Mouse (Mus musculus): ENCODE data around the gene Emp1. TPM values are rescaled to one million over a fixed set of nuclear protein-coding genes. Genes with fewer than 3 reads are reported as not detected.

The Emp1 gene
- total RNA-seq, 2 experiments from 2014 or later = 20.3 to 60.2 TPM

DNA sequence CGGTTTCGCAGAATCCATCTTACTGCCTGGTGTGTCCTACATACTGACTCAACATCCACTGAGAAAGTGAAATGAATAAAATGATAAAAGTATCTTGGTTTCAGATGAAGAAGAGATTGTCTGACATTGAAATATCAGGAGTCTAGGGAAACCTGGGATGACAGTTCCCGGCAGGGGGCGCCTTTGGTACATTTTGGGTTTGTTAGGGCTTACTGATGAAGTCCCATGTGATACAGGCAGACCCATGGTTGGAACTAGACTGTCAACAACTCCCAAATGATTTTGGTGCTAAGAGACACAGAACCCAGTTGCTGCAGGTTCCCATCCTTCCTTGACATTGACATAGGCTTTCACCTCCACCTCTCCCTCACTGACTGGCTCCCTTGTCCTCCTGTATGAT lies 34.7 kb downstream of the Emp1 start:
- TF ChIP-seq CTCF (IDR thresholded peaks at IDR 0.05) = no peak
- intact Hi-C loops (cut with DNase I) = no loop called here
- DNase-seq = no peak
- no peak overlapping the region for H3K27ac ChIP-seq
- H3K4me3 ChIP-seq = no peak overlapping the region

DNA sequence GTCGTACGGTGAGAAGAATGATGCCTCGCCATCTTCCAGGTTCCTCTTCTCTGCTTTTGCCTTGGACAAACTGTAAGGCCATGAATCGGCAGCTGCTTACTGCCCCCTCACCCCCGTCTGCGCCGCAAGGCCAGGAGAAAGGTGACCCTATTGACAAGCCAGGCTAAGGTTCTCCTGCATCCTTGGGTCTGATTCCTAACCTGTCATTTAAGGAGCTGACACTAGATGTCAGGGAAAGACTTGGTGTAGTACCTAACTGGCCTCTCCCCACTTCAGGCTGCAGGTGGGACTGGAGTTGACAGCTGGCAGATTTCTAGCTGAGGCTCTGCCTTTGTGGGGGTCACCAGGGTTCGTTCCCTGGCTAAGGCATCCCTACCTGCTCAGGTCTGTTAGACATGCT lies 35.4 kb downstream of the Emp1 start:
- Histone ChIP-seq H3K27ac (no peak overlapping the region), H3K4me3 (no peak overlapping the region)
- intact Hi-C loops (cut with DNase I) = no loop called here
- no peak for DNase-seq
- TF ChIP-seq CTCF (IDR thresholded peaks at IDR 0.05) = no peak

DNA sequence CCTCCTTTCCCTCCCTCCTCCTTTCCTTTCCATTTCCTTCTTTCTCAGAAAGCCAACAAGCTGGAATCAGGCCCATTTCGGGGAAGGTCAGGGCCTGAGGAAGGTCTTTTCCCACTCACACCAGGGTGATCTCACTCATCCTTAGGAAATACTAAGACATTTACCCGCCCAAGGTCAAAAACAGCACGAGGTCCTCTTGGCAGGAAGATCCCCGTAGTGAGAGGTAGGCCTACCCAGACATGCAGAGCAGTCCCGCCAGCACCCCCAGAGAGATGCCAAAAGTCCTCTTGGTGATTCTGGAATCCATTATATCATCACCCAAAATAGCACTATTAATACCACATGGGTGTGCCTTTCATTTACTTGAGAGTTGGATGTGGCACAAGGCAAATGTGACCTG lies 36.5 kb downstream of the Emp1 start:
- no peak for TF ChIP-seq CTCF (IDR thresholded peaks at IDR 0.05)
- intact Hi-C loops (cut with DNase I) = no loop called here
- H3K4me3 ChIP-seq = no peak overlapping the region
- H3K27ac ChIP-seq = peak overlapping the region; percentile 66
- peak; percentile 83 for DNase-seq

DNA sequence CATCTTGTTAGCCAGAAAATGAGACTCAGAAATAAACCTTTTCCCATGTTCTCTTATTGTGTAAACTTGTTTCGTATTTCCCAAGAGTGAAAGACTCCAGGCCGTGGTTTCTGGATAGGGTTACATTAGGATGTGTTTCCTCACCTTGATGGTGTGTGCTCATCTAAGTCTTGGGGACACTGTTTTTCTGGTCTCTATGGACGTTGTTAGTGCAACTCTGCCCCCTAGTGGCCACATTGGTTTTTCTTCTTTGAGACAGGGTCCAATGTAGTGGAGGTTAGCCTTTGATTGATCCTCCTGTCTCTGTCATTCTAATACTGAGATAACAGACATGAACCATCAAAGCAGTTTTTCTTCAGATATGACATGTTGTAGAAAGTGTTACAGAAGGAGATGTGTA lies 38.0 kb downstream of the Emp1 start:
- no peak overlapping the region for H3K4me3 ChIP-seq
- peak; percentile 80 for TF ChIP-seq CTCF (IDR thresholded peaks at IDR 0.05)
- peak; percentile 68 for DNase-seq
- intact Hi-C loops (cut with DNase I) = loop anchor here (1.0 to 5.0 kb wide), 3 partner anchors 151 to 313 kb away; no protein-coding TSS in a partner anchor
- H3K27ac ChIP-seq = no peak overlapping the region

DNA sequence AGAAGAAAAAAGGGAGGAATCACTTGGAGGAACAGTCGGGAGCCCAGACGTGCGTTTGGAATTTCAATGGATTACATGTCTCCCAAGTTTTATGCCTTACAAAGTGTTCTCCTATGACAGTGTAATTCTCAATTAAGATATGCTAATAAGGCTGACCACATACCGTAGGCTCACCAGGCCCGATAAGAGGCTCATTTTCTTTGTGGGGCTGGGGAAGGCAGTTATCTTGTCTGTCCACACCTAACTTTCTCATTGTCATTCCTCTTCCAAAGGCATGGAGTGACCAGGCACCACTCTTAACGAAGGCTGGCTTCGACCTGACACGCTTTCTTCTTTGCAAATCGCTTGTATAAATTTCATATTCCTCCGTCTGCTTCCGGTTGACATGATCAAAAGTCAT lies 42.7 kb downstream of the Emp1 start:
- H3K4me3 ChIP-seq = no peak overlapping the region
- no peak for DNase-seq
- intact Hi-C loops (cut with DNase I) = no loop called here
- no peak for TF ChIP-seq CTCF (IDR thresholded peaks at IDR 0.05)
- no peak overlapping the region for H3K27ac ChIP-seq

DNA sequence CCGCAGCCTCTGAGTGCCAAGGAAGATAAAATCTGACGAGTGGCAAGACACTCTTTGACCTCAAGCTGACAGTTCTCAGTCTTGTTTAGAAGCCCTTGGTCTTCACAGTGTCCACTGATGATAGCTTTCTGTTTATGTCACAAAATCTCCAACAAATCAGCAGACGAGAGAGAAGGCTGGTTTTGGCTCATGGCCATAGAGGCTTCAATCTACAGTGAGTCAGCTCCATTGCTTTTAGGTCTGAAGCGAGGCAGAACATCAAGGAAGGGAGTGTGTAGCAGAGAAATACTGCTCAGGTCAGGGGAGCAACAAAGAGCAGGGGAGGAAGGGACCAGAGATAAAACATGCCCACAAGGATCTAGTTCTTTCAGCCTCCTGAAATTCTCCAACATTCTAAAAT lies 45.0 kb downstream of the Emp1 start:
- no peak for TF ChIP-seq CTCF (IDR thresholded peaks at IDR 0.05)
- no peak overlapping the region for H3K27ac ChIP-seq
- no peak overlapping the region for H3K4me3 ChIP-seq
- intact Hi-C loops (cut with DNase I) = no loop called here
- DNase-seq = no peak

DNA sequence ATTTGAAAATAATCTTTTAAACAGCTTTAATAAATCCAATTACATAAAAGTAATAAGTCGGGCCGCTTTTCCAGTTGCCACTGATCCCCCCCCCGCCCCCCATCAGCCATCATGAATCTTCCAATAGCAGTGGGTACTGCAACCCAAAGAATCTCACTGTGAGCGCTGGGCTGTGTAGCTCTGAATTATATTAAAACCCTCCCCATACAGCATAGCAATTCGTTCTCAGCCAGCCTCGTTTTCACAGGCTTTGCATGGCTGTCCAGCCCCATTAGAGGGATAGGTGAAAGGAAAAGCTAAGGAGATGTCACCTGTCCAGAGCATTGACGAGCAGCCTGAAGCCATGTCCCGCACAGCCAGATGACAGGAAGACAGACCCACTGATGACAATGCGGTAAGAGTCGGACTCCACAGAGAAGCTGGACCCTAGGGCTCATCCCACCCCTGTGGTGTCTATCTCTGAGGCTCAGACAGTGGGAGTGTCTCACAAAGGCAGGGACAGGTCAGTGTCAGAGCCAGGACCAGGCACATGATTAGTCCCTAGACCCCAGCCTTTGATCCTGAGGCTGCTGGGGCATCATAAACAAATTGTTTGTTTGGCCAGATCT lies 49.5 kb downstream of the Emp1 start:
- H3K27ac ChIP-seq = no peak overlapping the region
- TF ChIP-seq CTCF (IDR thresholded peaks at IDR 0.05) = no peak
- no peak overlapping the region for H3K4me3 ChIP-seq
- no peak for DNase-seq
- intact Hi-C loops (cut with DNase I) = no loop called here

DNA sequence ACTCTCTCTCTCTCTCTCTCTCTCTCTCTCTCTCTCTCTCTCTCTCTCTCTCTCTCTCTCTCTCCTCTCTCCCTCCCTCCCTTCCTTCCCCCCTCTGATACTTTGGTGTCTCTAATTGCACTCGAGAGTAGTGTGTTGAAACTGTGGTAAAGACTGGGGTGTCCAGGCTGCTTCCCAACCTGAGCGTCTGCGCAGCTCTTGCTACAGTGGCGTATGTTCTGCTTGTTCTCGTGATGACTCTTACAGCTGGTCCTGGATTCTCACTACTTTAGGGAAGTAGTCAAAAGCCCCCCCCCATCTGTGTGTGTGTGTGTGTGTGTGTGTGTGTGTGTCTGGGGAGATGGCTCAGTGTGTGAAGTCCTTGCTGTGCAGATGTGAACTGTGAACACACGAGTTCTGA lies 50.3 kb downstream of the Emp1 start:
- TF ChIP-seq CTCF (IDR thresholded peaks at IDR 0.05) = no peak
- no peak overlapping the region for H3K27ac ChIP-seq
- intact Hi-C loops (cut with DNase I) = no loop called here
- no peak overlapping the region for H3K4me3 ChIP-seq
- DNase-seq = no peak

DNA sequence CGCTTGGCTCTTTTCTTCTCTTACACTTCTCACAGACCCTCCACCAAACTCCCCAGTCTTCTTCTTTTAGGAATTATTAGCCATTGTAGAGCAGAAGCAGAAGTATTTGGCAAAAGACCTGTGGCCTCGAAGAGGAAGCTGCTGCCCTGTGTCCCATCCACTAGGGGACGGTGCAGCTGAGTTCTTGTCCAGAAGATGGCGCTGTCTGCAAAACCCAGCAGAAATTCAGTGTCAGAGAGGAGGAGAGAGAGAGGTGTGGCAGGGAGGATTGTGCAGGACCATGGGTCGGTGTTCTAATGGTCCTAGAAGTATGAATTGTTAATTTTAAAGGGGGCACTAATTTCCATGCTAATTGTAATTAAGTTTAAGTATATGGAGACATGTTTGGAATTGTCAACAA lies 55.1 kb downstream of the Emp1 start:
- intact Hi-C loops (cut with DNase I) = no loop called here
- peak; percentile 77 for TF ChIP-seq CTCF (IDR thresholded peaks at IDR 0.05)
- Histone ChIP-seq H3K4me3 (no peak overlapping the region), H3K27ac (no peak overlapping the region)
- peak; percentile 32 for DNase-seq

DNA sequence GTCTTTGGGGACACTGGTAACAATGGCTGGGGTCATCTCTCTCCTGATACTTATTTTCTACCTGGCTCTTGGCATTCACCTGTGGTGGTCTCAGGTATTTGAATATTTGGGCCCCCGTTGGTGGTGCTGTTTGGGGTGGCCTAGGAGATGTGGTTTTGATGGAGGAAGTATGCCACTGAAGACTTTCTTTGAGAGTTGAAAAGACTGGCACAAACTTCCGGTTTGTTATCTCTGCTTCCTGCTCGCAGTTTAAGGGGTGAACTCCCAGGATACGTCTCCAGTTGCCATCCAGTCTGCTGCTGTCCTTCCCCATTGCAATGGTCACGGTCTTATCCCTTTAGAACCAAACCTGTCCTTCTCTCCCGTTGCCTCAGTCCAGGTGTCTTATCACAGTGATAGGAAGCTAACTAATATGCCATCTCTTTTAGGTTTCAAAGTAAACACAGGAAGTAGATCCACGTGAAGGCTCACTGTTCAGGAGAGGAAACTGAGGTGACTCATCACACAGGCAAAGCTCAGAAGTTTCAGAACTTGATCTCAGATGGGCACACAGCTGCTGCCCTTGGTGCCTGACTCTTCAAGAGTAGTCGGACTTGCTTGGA lies 56.0 kb downstream of the Emp1 start:
- no peak for TF ChIP-seq CTCF (IDR thresholded peaks at IDR 0.05)
- H3K4me3 ChIP-seq = no peak overlapping the region
- DNase-seq = no peak
- no peak overlapping the region for H3K27ac ChIP-seq
- intact Hi-C loops (cut with DNase I) = no loop called here

DNA sequence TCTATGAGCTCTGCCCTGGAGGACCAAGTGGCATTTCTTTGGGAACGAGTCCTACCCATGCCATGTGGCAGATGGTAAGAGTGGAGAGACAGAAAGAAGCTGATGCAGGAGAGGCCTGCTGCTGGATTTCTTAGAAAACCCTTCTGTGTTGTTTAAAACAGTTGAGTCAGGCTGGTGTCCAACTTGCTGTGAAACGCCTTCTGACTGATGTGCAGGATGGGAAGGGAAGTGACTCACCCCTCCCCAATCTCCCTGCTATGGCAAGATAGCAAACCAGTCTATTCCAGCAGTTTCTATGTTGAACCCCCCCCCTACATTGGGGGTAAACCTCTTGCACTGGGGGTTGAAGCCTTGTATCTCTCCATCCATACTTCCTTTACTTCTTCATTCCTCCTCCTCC lies 65.9 kb downstream of the Emp1 start:
- no peak for DNase-seq
- no peak overlapping the region for H3K27ac ChIP-seq
- TF ChIP-seq CTCF (IDR thresholded peaks at IDR 0.05) = no peak
- H3K4me3 ChIP-seq = no peak overlapping the region
- intact Hi-C loops (cut with DNase I) = no loop called here

DNA sequence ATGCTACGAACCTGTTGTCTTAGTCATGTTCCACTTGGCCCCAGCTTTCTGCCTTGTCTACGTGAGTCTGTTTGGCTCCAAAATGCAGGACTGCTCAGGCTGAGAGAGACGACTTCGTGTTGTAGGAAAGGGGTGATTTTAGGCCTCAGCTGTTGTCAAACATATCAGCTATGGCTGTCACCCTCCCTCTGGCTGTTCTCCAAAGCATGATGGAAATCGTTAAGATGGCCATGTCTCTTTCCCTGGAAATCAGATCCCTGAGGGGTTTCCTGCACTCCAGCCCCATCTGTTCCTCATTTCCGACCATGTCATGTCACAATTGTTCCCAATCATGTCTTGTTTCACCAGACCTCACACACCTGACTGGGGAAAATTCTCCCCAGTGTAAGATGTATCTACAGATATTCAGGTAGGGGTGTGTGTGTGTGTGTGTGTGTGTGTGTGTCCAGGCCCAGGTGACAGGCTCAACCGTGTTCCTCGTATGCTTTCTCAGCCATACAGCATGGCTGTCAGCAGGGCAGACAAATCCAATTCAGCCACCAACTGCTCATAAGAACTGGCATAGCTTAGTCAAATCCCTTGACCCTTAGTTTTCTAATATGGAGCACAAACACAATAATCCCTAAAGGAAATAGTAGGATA lies 67.0 kb downstream of the Emp1 start:
- no peak for DNase-seq
- no peak for TF ChIP-seq CTCF (IDR thresholded peaks at IDR 0.05)
- H3K4me3 ChIP-seq = no peak overlapping the region
- no peak overlapping the region for H3K27ac ChIP-seq
- intact Hi-C loops (cut with DNase I) = no loop called here

DNA sequence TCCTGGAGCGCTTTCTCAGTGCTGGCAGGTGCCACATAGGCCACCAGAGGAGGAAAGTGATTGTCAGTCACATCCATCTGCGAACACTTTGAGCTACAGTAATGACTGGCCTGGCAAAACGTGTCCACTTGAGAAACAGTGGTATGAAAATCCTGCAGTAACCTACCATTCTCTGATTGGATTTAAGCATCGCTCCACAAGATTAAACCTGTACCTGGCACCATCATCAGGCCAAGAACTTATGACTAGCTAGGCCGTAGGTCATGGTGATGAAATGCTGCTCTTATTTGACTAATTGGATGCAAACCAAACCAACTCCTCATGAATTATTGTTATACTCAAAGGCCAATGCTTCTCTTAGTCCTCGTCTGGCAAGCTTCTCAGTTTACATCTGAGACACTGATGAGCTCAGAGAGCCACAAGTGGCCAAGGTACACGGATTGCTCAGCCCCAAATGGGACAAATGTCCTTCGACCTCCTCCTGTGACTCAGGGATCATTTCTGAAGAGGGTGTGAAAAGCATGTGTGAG lies 68.2 kb downstream of the Emp1 start:
- no peak for TF ChIP-seq CTCF (IDR thresholded peaks at IDR 0.05)
- intact Hi-C loops (cut with DNase I) = no loop called here

More for the DNA sequence above, 68.2 kb downstream of the Emp1 start:
- Histone ChIP-seq H3K27ac (no peak overlapping the region), H3K4me3 (no peak overlapping the region)
- DNase-seq = no peak

Other genes with a start within 250 kb of the Emp1 start
- not detected for gene Gprc5d, start 244.3 kb upstream of the Emp1 start, total RNA-seq (2021)
- 1 to 10 TPM; 2.7 to 3.8 TPM for gene Fam234b, start 164.6 kb upstream of the Emp1 start, total RNA-seq (2021)
- gene Hebp1, start 164.5 kb upstream of the Emp1 start, total RNA-seq (2021) = 10 to 100 TPM in 1 of 2 experiments, 1 to 10 TPM in 1; 3.8 to 10.3 TPM
- gene Gsg1, start 108.2 kb upstream of the Emp1 start, total RNA-seq (2021) = not detected
- gene Pbp2, start 52.1 kb upstream of the Emp1 start, total RNA-seq (2021) = under 1 TPM in 1 of 2 experiments, not detected in 1; 0.17 TPM